Mouse (Mus musculus) lung, embryonic 16.5 days (tissue): ENCODE measurements around the gene Agtrap. TPM values are rescaled to one million over a fixed set of nuclear protein-coding genes. Genes with fewer than 3 reads are reported as not detected.

Experiments
- ATAC-seq: fragments of 200-750 bp; cut with Nextera tagmentation; 2 replicates; pipeline ENCODE4 v1.8.0; 2017; ENCODE audit warnings: low read depth, mild to moderate bottlenecking, moderate library complexity
- H3K27ac ChIP-seq: fragments of 300-500 bp; sonication (generic); 2 replicates; pipeline ENCODE4 v1.5.1; 2014; ENCODE audit warnings: mild to moderate bottlenecking, control low read depth, low read length
- H3K27me3 ChIP-seq: fragments of 300-500 bp; sonication (generic); 2 replicates; pipeline ENCODE4 v1.6.1; 2014; ENCODE audit warnings: low read depth, low read length, mixed read lengths; ENCODE audit not compliant: control insufficient read depth, insufficient read depth
- H3K36me3 ChIP-seq: fragments of 300-500 bp; sonication (generic); 2 replicates; pipeline ENCODE4 v1.6.1; 2014; ENCODE audit warnings: low read length; ENCODE audit not compliant: control insufficient read depth, insufficient read depth
- H3K4me1 ChIP-seq: fragments of 300-500 bp; sonication (generic); replicated peaks from 2 replicates; pipeline ENCODE4 v1.6.1; 2014; ENCODE audit warnings: low read length, mixed read lengths; ENCODE audit not compliant: control insufficient read depth, insufficient read depth
- H3K4me2 ChIP-seq: fragments of 300-500 bp; sonication (generic); 2 replicates; pipeline ENCODE4 v1.6.1; 2014; ENCODE audit warnings: low read depth, low read length, control low read depth
- H3K4me3 ChIP-seq: fragments of 300-500 bp; sonication (generic); 2 replicates; pipeline ENCODE4 v1.5.1; 2014; ENCODE audit warnings: mild to moderate bottlenecking, low read length, control low read depth
- H3K9ac ChIP-seq: fragments of 300-500 bp; sonication (generic); 2 replicates; pipeline ENCODE4 v1.6.1; 2014; ENCODE audit warnings: low read length, control low read depth
- H3K9me3 ChIP-seq: fragments of 300-500 bp; sonication (generic); 2 replicates; pipeline ENCODE4 v1.6.1; 2016; ENCODE audit warnings: low read length; ENCODE audit not compliant: control insufficient read depth
- WGBS: fragments of 180-500 bp; shearing (Covaris S2); extraction: QIAGEN DNeasy Blood & Tissue Kit; methylation state at CpG from one replicate; pipeline ENCODE4 v1.1.7; 2014; 5-methylcytosine and 5-hydroxymethylcytosine counted together
- polyA plus RNA-seq: library from polyadenylated mRNA; unstranded; fragments of >200 nt; fragmentation: Nextera tagmentation; extraction: Ambion mirVana; gene quantifications from 2 replicates; pipeline ENCODE4 v1.2.1, GENCODE M21; 2015

Gene Agtrap
- polyA plus RNA-seq, 1 experiment from 2014 or later = 16.3 TPM

DNA sequence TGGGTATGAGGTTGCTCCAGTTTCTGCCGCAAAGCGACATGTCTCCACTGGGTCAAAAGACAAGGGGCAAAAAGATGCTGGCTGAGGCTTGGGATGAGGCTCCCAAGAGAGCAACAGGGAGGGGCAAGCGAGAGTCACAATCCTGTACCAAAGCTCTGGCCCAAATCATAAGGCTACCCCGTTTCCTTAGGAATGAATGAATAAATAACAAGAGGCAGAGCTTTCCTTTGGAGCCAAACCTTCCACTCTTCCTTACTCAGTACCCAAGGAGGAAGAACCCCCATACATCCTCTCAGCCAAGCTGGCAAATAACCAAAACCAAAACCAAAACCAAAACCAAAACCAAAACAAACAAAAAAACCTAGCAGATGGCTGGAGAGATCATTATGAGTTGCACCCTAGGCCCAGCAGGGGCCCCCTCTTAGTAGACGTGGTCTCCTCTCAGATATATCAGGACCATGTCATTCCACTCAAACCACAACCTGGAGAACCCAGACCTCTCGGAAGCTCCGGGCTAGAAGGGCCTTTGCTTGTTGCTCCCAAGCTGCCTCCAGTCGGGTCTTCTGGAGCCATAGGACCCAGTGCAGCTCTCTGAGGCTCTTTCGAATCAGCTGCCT lies 18.1 kb downstream of the Agtrap start:
- no peaks in the 10 kb centered on the region for H3K36me3 ChIP-seq
- no peak overlapping the region for H3K4me2 ChIP-seq
- 72% methylated on average over 9 of the region's 9 CpGs for WGBS
- H3K27me3 ChIP-seq = no peaks in the 10 kb centered on the region
- no peaks in the 10 kb centered on the region for H3K4me1 ChIP-seq
- H3K9me3 ChIP-seq = no peaks in the 10 kb centered on the region
- H3K4me3 ChIP-seq = no peak overlapping the region
- H3K9ac ChIP-seq = no peak overlapping the region
- no peak for ATAC-seq
- H3K27ac ChIP-seq = no peak overlapping the region

DNA sequence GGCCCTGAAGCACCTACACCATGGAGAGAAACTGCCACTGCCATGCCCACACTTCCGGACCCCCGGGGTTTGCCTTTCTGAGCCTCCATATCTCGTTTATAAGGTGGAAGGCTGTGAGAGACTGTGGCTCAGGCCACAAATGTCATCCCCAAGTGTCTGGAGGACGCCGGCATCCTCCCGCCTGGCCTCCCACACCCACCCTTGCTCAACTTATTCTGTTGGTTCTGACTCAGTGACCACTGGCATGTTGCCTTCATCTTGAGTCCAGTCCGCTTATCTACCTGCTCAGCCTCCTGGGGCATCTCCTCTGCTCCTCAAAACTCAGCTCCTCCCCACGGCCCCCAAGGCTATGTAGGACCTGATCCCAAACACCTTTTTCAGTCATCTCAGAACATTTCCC lies 20.5 kb downstream of the Agtrap start:
- 84% methylated on average over 8 of the region's 8 CpGs for WGBS
- Histone ChIP-seq H3K4me2 (no peak overlapping the region), H3K27ac (no peak overlapping the region), H3K9ac (no peak overlapping the region), H3K4me1 (no peaks in the 10 kb centered on the region), H3K9me3 (no peaks in the 10 kb centered on the region), H3K27me3 (no peaks in the 10 kb centered on the region), H3K4me3 (no peak overlapping the region), H3K36me3 (no peaks in the 10 kb centered on the region)
- ATAC-seq = no peak

DNA sequence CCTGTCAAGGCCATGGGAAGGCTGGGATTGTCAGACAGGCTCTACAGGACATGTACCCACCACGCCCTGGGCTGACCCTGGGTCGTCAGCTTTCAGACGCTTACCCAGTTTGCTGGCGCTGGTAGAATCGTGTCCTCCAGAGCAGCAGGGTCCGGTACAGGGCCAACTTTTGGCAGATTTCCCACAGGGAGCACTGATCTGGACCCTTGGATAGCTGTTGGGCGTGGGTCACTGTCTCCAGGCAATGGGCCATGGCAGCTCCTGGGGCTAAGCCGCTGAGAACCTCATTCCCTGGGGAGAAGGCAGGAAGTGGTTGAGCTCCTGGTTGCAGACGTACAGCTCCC lies 21.5 kb downstream of the Agtrap start:
- WGBS = 55% methylated on average over 9 of the region's 9 CpGs
- no peak overlapping the region for H3K27ac ChIP-seq
- no peaks in the 10 kb centered on the region for H3K9me3 ChIP-seq
- H3K9ac ChIP-seq = no peak overlapping the region
- H3K36me3 ChIP-seq = no peaks in the 10 kb centered on the region
- H3K4me2 ChIP-seq = no peak overlapping the region
- H3K27me3 ChIP-seq = no peaks in the 10 kb centered on the region
- ATAC-seq = no peak
- H3K4me1 ChIP-seq = no peaks in the 10 kb centered on the region
- H3K4me3 ChIP-seq = no peak overlapping the region

DNA sequence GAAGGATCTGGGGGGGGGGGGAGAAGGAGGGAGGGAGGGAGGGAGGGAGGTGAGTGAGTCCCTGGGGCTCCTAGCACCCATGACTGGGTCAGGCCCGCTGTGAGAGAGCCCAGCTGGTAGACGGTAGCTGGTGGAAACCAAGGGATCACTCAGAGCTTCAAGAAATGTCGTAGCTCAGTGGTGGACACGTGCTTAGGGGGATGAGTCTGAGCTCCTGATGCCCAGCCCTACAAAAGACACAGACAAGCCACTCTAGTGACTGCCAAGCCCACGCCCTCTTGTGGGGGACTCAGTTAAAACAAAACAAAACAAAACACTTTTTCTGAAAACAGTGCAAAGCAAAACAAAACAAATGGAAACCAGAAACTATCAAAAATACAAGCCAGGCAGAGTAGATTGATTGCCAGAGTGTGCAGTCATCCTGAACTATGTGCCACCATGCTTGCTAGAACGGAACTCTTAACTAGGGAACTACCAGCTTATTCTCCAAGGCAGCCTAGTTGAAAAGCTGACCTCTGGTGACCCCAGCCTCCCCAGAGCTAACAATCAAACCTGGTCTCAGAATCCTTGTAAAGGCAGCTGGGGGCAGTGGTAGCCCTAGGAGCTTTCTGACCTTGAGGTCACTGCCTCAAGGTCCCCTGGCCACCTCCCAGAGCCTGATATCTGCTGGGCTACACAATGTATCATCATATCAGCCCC lies 22.0 kb downstream of the Agtrap start:
- no peaks in the 10 kb centered on the region for H3K36me3 ChIP-seq
- H3K9me3 ChIP-seq = no peaks in the 10 kb centered on the region
- no peak overlapping the region for H3K27ac ChIP-seq
- 37% methylated on average over 6 of the region's 6 CpGs for WGBS
- ATAC-seq = no peak
- H3K4me2 ChIP-seq = no peak overlapping the region
- no peak overlapping the region for H3K4me3 ChIP-seq
- no peaks in the 10 kb centered on the region for H3K4me1 ChIP-seq
- H3K27me3 ChIP-seq = no peaks in the 10 kb centered on the region
- H3K9ac ChIP-seq = no peak overlapping the region

DNA sequence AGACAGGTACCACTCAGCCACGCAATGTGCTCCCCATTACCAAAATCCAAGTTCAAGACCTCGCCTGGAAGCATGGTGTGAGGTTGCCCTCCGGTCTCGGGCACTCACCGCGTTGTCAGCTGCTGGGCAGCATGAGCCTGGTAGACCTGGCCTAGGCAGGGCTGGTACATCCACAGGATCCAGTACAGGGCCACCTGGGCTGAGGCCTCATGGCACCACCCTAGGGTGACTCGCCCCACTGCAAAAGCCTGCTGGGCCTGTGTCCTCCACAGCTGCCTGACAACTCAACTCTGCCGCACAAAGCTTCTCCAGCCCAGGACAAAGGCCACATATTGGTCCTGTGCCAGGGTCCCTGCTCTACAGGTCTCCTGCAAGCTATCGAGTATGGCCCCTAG lies 26.7 kb downstream of the Agtrap start:
- no peak overlapping the region for H3K27ac ChIP-seq
- H3K4me3 ChIP-seq = no peak overlapping the region
- H3K4me1 ChIP-seq = no peaks in the 10 kb centered on the region
- H3K27me3 ChIP-seq = no peaks in the 10 kb centered on the region
- ATAC-seq = peak; percentile 5; the same call in 1 of the 2 replicates
- H3K4me2 ChIP-seq = no peak overlapping the region
- H3K9me3 ChIP-seq = no peaks in the 10 kb centered on the region
- H3K9ac ChIP-seq = no peak overlapping the region
- WGBS = 83% methylated on average over 9 of the region's 9 CpGs
- H3K36me3 ChIP-seq = peaks cover 17% of the 10 kb centered on the region

DNA sequence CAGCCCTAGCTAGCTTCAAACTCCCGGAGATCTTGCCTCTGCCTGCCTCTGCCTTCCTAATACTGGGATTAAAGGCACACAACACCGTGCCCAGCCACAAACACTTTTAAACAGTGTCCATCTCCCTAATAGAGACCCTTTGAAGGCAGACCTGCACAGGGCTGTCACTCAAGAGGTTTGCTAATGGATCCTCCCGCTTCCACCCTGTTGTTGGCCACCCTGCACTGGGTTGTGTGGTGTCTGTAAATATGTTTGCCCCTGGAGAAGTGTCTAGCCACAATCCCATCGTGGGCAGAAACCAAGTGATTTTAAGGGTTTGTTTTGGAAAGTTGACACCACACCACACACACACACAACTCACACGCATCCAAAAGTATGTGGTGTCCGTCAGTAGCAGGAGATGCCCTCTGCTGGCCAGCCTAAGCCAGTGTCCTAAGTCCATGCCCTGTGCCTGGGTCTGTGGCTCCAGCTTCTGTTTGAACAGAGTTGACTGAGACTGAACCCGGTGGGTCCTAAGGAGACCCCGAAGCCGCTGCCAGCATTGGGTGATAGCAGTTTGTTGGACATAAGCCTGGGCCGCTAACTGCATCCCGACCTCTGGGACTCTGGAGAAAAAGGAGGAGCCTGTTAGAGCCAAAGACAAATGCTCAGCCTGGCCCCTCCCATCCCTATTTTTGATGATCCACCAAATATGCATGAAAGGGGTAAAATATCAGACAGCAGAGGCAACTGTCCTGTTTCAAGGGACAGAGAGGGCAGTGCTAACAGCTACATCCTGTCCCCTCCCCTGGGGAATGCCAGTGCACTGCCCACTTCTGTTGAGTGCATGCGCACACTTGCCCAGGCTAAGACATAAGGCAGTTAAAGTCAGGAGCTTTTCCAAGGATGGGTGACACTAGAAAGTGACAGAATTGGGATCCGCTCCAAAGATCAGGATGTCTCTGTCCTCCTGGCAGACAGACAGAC lies 27.4 kb downstream of the Agtrap start:
- peak; percentile 85 for ATAC-seq
- H3K27me3 ChIP-seq = no peaks in the 10 kb centered on the region
- H3K27ac ChIP-seq = no peak overlapping the region
- WGBS = 33% methylated on average over 13 of the region's 13 CpGs
- H3K4me2 ChIP-seq = no peak overlapping the region
- no peaks in the 10 kb centered on the region for H3K4me1 ChIP-seq
- H3K9me3 ChIP-seq = no peaks in the 10 kb centered on the region
- no peak overlapping the region for H3K4me3 ChIP-seq
- H3K9ac ChIP-seq = no peak overlapping the region
- H3K36me3 ChIP-seq = peaks cover 22% of the 10 kb centered on the region

DNA sequence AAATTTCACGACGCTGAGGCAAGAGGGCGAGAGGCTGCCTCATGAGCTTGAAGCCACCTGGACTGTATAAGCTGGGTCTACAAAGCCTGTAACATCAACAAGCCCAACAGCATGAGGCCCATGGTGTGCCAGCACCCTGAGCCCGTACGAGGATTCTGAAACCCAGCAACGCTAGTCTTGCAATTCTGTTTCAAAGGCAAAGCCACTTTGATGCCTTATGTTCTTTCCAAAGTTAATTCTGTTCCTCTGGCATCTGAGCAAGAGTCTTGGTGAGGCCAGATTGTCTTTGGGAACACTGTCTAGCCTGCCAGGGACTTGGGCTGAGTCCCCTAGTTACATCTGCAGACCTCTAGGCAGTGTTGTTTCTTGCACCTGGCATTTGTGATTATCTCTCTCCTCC lies 28.8 kb downstream of the Agtrap start:
- WGBS = 91% methylated on average over 6 of the region's 6 CpGs
- Histone ChIP-seq H3K9me3 (no peaks in the 10 kb centered on the region), H3K4me3 (no peak overlapping the region), H3K27me3 (no peaks in the 10 kb centered on the region), H3K9ac (no peak overlapping the region), H3K36me3 (peaks cover 34% of the 10 kb centered on the region), H3K27ac (no peak overlapping the region), H3K4me1 (no peaks in the 10 kb centered on the region), H3K4me2 (no peak overlapping the region)
- no peak for ATAC-seq

DNA sequence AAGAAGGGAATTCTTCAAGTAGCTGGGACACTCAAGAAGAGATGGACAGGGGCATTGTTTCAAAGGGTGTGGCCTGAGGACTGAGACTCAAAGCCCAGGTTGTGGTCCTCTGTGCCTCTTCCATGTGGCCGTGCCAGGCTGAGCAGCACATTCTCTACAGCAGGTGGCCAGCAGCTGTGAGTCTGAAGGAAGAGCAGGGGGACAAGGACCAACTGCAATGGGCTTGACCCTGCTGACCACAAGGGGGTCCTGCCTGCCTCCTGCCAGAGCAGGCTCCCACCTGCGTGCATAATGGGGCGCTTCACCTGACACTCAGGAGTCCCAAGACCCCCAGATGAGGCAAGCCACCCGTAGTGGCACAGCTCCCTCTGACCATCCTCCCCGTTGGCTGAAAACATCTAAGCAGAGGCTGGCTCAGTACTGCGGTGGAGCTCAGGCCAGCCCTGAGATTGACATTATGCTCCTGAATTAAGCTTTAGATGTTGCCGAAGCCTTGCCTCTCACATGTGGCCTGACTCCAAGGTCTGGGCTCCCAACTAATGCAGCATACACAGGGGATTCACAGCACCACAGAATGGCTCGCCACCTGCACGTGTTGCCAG lies 29.5 kb downstream of the Agtrap start:
- peaks cover 40% of the 10 kb centered on the region for H3K36me3 ChIP-seq
- 85% methylated on average over 9 of the region's 9 CpGs for WGBS
- no peaks in the 10 kb centered on the region for H3K27me3 ChIP-seq
- no peak overlapping the region for H3K4me3 ChIP-seq
- no peak for ATAC-seq
- no peak overlapping the region for H3K9ac ChIP-seq
- no peak overlapping the region for H3K4me2 ChIP-seq
- H3K4me1 ChIP-seq = no peaks in the 10 kb centered on the region
- no peaks in the 10 kb centered on the region for H3K9me3 ChIP-seq
- no peak overlapping the region for H3K27ac ChIP-seq

DNA sequence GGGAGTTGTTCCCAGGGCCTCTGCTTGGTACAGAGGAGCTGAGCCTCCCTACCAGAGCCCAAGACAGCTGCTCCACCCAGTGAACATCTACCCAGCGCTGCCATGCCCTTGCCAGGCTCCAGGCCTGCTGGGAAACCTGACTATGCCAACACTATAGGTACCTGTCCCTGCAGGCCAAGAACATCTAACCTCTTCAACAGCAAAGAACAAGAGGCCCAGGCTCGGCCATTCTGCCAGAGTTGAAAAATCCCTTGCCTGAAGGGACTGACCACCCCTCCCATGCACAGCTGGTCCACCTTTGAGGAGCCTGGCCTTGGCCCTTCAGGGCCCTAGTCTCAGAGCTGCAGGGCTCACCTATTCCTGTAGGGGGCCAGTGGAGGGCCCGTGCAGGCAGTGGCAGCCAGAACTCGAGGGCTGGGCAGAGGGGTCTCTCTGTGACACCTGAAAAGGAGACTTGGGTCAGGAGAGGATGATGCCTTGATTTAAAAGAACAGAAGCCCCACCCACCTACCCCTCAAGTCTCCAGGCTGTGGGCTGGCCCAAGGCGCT lies 30.1 kb downstream of the Agtrap start:
- 54% methylated on average over 5 of the region's 5 CpGs for WGBS
- ATAC-seq = no peak

More for the DNA sequence above, 30.1 kb downstream of the Agtrap start:
- no peak overlapping the region for H3K9ac ChIP-seq
- no peak overlapping the region for H3K27ac ChIP-seq
- no peaks in the 10 kb centered on the region for H3K27me3 ChIP-seq
- H3K4me1 ChIP-seq = no peaks in the 10 kb centered on the region
- H3K36me3 ChIP-seq = peaks cover 46% of the 10 kb centered on the region
- H3K9me3 ChIP-seq = no peaks in the 10 kb centered on the region
- no peak overlapping the region for H3K4me2 ChIP-seq
- H3K4me3 ChIP-seq = no peak overlapping the region
